Mouse (Mus musculus): ENCODE measurements around the gene Fdx1l. TPM values are rescaled to one million over a fixed set of nuclear protein-coding genes. Genes with fewer than 3 reads are reported as not detected.

Gene Fdx1l
- 15.2 and 41.9 TPM in 2 replicates for polyA plus RNA-seq (2011; ENCODE audit: insufficient read depth, insufficient read length, low replicate concordance, missing spikeins)

DNA sequence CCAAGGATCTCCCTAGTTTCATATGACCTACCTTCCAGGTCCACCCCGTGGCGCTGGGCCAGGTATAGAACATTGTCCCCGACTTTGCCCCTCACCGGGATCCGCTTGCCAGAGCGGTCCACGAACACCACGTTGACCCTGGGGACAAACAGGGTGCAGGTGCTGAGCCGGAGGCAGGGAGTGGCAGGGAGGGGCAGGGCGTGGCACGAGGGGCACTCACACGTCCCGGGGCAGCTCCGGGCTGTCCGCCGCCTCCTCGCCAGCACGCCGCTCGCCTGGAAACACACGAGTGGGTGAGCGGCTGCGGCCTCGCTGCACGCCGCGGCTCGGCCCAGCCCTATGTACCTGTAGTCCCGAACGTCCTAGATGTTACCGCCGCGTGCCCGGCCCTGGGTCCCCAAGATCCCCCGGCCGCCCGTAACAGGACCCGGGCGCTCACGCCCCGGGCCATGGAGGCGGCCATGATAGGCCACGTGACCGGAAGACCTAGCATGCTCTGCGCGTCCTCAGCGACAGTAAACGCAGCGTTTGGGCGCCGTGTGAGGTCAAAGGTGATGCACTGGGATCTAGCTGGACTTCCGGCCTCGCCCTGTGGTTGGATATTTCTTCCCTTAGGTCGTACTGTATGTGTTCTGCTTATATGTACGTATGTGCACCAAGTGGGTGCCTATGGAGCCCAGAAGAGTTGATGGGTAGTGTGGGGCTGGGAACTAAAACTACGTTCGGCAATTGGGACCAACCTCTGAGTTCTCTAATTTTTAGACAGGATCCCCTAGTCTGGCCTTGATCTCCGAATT is at the start of gene Fdx1l, which contains the start of gene Gm49373:
Fdx1l (minus strand) TSS at position 571 of the 797 bp plus-strand sequence.
Gm49373 (minus strand) TSS at position 53 of the 797 bp plus-strand sequence.
- under 1% methylated on average over 58 of the region's 58 CpGs for WGBS
- no peak for TF ChIP-seq CTCF (IDR thresholded peaks at IDR 0.05; ENCODE audit: control insufficient read depth, insufficient read depth, low read length)
- peak; percentile 68; the same call in 1 of the 2 replicates for TF ChIP-seq POLR2A (IDR thresholded peaks at IDR 0.05; ENCODE audit: borderline replicate concordance, control insufficient read depth, low read depth, low read length)
- Histone ChIP-seq H3K4me1 (ENCODE audit: control insufficient read depth, insufficient read depth, low read length) (no peaks in the 10 kb centered on the region; the same call in 1 of the 2 replicates), H3K27ac (ENCODE audit: control insufficient read depth, insufficient read depth, low read depth, low read length, poor library complexity) (peak within 1 kb of the TSS; percentile 19; the same call in 1 of the 2 replicates), H3K4me3 (replicated peaks; ENCODE audit: control insufficient read depth, low read depth, low read length) (peak within 1 kb of the TSS; percentile 89)

DNA sequence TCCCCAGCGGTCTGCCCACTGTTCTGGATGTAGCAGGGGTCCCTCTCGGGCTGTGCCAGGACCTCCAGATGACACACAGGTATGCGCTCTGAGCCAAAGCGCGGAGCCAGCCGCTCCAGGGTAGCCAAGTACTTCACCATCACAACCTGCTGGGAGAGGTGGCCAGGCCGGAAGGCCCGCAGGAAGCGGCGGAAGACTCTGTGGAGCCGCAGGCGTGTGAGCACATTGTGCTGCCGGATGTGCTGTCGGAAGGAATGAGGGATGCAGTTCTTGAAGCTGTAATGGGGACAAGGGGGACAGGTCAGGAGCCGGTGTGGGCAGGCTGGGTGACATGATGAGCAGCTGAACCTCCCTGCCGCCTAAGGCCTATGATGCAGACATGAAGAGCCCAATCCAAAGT is 48.1 kb upstream of the Fdx1l start:
- WGBS, result 92% methylated on average over 16 of the region's 16 CpGs
- TF ChIP-seq CTCF (IDR thresholded peaks at IDR 0.05; ENCODE audit: control insufficient read depth, insufficient read depth, low read length), result no peak
- no peak for TF ChIP-seq POLR2A (IDR thresholded peaks at IDR 0.05; ENCODE audit: borderline replicate concordance, control insufficient read depth, low read depth, low read length)
- Histone ChIP-seq H3K4me1 (ENCODE audit: control insufficient read depth, insufficient read depth, low read length) (peaks cover 3% of the 10 kb centered on the region; the same call in 1 of the 2 replicates), H3K4me3 (replicated peaks; ENCODE audit: control insufficient read depth, low read depth, low read length) (no peak overlapping the region), H3K27ac (ENCODE audit: control insufficient read depth, insufficient read depth, low read depth, low read length, poor library complexity) (no peak overlapping the region)

DNA sequence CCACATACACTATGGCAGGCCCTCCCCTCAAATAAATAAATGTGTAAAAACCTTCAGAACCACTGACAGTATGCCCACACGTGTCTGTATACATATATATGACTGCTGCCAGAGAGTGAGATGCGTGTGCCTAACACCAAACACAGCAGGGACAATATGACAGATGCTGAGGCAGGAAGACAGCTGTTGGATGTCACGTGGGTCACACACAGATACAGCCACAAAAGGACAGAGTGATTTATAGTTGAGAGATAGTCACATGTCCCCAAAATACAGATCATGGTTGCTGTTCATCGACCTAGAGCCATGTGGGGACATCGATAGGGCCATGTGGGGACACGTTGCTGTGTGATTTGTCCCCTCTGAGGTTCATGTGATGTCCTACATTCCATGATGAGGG is 43.7 kb upstream of the Fdx1l start:
- Histone ChIP-seq H3K4me3 (replicated peaks; ENCODE audit: control insufficient read depth, low read depth, low read length) (no peak overlapping the region), H3K27ac (ENCODE audit: control insufficient read depth, insufficient read depth, low read depth, low read length, poor library complexity) (no peak overlapping the region), H3K4me1 (ENCODE audit: control insufficient read depth, insufficient read depth, low read length) (no peaks in the 10 kb centered on the region)
- 71% methylated on average over 6 of the region's 6 CpGs for WGBS
- TF ChIP-seq CTCF (IDR thresholded peaks at IDR 0.05; ENCODE audit: control insufficient read depth, insufficient read depth, low read length) (no peak), POLR2A (IDR thresholded peaks at IDR 0.05; ENCODE audit: borderline replicate concordance, control insufficient read depth, low read depth, low read length) (no peak)

DNA sequence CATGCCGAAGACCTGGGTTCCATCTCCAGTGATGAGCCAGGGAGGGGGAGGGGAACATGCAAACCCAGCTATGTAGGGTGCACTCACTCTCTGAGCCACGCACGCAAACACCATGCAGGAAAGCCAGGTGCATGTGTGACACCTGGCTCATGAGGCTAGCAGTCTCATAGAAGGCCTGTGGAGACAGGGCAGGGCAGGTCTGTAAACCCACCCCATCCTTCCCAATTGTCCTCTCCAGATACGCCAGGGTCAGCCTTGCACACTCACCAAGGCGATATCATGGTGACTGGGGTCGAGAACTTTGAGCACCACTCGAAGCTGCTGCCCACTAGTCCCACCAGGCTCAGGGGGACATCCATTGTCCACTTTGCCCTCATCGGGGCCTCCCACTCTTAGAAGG is 41.7 kb upstream of the Fdx1l start:
- Histone ChIP-seq H3K4me1 (ENCODE audit: control insufficient read depth, insufficient read depth, low read length) (no peaks in the 10 kb centered on the region), H3K4me3 (replicated peaks; ENCODE audit: control insufficient read depth, low read depth, low read length) (no peak overlapping the region), H3K27ac (ENCODE audit: control insufficient read depth, insufficient read depth, low read depth, low read length, poor library complexity) (no peak overlapping the region)
- WGBS, result 89% methylated on average over 8 of the region's 8 CpGs
- TF ChIP-seq POLR2A (IDR thresholded peaks at IDR 0.05; ENCODE audit: borderline replicate concordance, control insufficient read depth, low read depth, low read length), result no peak
- no peak for TF ChIP-seq CTCF (IDR thresholded peaks at IDR 0.05; ENCODE audit: control insufficient read depth, insufficient read depth, low read length)

DNA sequence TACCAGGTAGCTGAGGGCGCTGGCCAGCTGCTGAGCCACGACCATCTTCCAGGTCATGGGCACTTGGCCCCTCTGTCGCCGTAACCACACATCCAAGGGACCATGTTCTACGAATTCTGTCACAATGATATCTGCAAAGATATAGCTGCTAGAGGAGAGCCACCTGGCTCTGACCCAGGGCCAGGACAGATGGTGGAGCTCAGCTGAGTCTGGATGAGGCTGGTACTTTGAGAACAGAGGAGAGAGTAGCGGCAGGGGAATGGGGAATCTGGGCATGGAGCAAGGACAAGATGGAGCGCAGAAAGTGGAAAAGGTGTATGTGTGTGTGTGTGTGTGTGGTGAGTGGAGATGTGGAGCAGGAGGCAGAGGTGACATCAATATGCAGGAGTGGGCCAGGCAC is 40.8 kb upstream of the Fdx1l start:
- TF ChIP-seq POLR2A (IDR thresholded peaks at IDR 0.05; ENCODE audit: borderline replicate concordance, control insufficient read depth, low read depth, low read length) (no peak), CTCF (IDR thresholded peaks at IDR 0.05; ENCODE audit: control insufficient read depth, insufficient read depth, low read length) (no peak)
- 88% methylated on average over 7 of the region's 7 CpGs for WGBS
- no peak overlapping the region for H3K27ac ChIP-seq (ENCODE audit: control insufficient read depth, insufficient read depth, low read depth, low read length, poor library complexity)
- H3K4me1 ChIP-seq (ENCODE audit: control insufficient read depth, insufficient read depth, low read length), result no peaks in the 10 kb centered on the region
- H3K4me3 ChIP-seq (replicated peaks; ENCODE audit: control insufficient read depth, low read depth, low read length), result no peak overlapping the region

DNA sequence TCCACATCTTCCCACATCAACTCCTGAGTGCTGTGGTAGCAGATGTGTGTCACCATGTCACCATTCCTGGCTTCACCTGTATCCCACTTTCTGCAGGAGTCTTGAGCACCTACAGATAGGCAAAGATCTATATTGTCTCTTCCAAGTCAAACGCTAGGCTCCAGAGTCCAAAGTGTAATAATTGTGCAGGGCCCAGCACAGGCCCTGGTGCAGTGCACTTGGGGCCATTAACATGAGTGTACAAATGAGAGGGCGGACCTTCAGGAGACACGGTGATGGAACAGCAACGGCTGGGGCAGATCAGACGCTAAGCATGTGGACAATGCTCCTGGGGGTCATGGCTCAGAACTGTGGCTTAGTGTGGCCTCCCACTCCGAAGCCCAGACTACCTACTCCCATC is 40.3 kb upstream of the Fdx1l start:
- WGBS, result 90% methylated on average over 6 of the region's 6 CpGs

DNA sequence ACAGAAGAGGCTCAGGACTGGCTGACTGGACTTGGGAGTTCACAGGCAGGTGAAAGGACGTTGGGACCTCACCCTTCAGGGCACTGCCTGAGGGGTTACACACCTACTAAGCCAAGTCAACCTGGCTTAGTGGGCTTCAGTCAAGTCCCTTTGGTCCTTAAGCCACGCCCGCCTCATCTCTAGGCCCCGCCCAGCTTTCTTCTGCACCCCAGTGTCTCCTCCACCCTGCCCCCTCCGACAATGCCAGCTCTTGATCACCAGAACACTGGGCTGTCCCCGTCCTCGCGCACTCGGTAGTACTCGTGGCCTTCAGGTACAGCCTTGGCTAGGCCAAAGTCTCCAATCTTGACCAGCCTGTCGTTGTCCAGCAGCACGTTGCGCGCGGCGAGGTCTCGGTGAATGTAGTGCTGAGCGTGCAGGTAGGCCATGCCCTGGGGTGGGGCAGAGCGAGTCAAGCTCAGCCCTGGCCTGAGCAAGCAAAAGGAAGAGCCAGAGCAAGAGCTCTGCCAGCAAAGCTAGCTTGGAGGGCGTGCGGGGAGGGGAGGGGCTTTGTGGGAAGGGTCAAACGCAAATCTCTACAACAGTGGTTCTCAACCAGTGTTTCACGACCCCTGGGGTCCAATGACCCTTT is 34.3 kb upstream of the Fdx1l start:
- Histone ChIP-seq H3K27ac (ENCODE audit: control insufficient read depth, insufficient read depth, low read depth, low read length, poor library complexity) (no peak overlapping the region), H3K4me1 (ENCODE audit: control insufficient read depth, insufficient read depth, low read length) (peaks cover 2% of the 10 kb centered on the region; the same call in 1 of the 2 replicates), H3K4me3 (replicated peaks; ENCODE audit: control insufficient read depth, low read depth, low read length) (no peak overlapping the region)
- 89% methylated on average over 23 of the region's 23 CpGs for WGBS
- no peak for TF ChIP-seq POLR2A (IDR thresholded peaks at IDR 0.05; ENCODE audit: borderline replicate concordance, control insufficient read depth, low read depth, low read length)
- no peak for TF ChIP-seq CTCF (IDR thresholded peaks at IDR 0.05; ENCODE audit: control insufficient read depth, insufficient read depth, low read length)

More for the DNA sequence above, 40.3 kb upstream of the Fdx1l start:
- TF ChIP-seq POLR2A (IDR thresholded peaks at IDR 0.05; ENCODE audit: borderline replicate concordance, control insufficient read depth, low read depth, low read length) (no peak), CTCF (IDR thresholded peaks at IDR 0.05; ENCODE audit: control insufficient read depth, insufficient read depth, low read length) (no peak)
- Histone ChIP-seq H3K27ac (ENCODE audit: control insufficient read depth, insufficient read depth, low read depth, low read length, poor library complexity) (no peak overlapping the region), H3K4me1 (ENCODE audit: control insufficient read depth, insufficient read depth, low read length) (no peaks in the 10 kb centered on the region), H3K4me3 (replicated peaks; ENCODE audit: control insufficient read depth, low read depth, low read length) (no peak overlapping the region)
